Mouse (Mus musculus) forebrain, embryonic 13.5 days (tissue): ENCODE data around the gene Adcyap1r1. TPM values are rescaled to one million over a fixed set of nuclear protein-coding genes. Genes with fewer than 3 reads are reported as not detected.

Experiments used
- ATAC-seq: fragments of 200-750 bp; cut with Nextera tagmentation; 2 replicates; pipeline ENCODE4 v1.8.0; 2017
- H3K27ac ChIP-seq: fragments of 300-500 bp; sonication (generic); 2 replicates; pipeline ENCODE4 v1.5.1; 2015; ENCODE audit warnings: inconsistent platforms, mild to moderate bottlenecking, moderate library complexity
- H3K27me3 ChIP-seq: fragments of 300-500 bp; sonication (generic); 2 replicates; pipeline ENCODE4 v1.6.1; 2015; ENCODE audit warnings: mild to moderate bottlenecking, inconsistent platforms
- H3K36me3 ChIP-seq: fragments of 300-500 bp; sonication (generic); 2 replicates; pipeline ENCODE4 v1.6.1; 2015; ENCODE audit warnings: mild to moderate bottlenecking, inconsistent platforms; ENCODE audit not compliant: poor library complexity, severe bottlenecking
- H3K4me1 ChIP-seq: fragments of 300-500 bp; sonication (generic); 2 replicates; pipeline ENCODE4 v1.6.1; 2015; ENCODE audit warnings: inconsistent platforms
- H3K4me2 ChIP-seq: fragments of 300-500 bp; sonication (generic); 2 replicates; pipeline ENCODE4 v1.6.1; 2015; ENCODE audit warnings: inconsistent platforms, mild to moderate bottlenecking, moderate library complexity
- H3K4me3 ChIP-seq: fragments of 300-500 bp; sonication (generic); 2 replicates; pipeline ENCODE4 v1.5.1; 2015; ENCODE audit warnings: mild to moderate bottlenecking, inconsistent platforms
- H3K9ac ChIP-seq: fragments of 300-500 bp; sonication (generic); 2 replicates; pipeline ENCODE4 v1.6.1; 2015; ENCODE audit warnings: mild to moderate bottlenecking, inconsistent platforms
- H3K9me3 ChIP-seq: fragments of 300-500 bp; sonication (generic); replicated peaks from 2 replicates; pipeline ENCODE4 v1.6.1; 2016; ENCODE audit warnings: inconsistent platforms
- WGBS: fragments of 180-500 bp; shearing (Covaris S2); methylation state at CpG from one replicate; pipeline ENCODE4 v1.1.7; 2015; 5-methylcytosine and 5-hydroxymethylcytosine counted together
- polyA plus RNA-seq: library from polyadenylated mRNA; unstranded; fragments of >200 nt; fragmentation: Nextera tagmentation; extraction: Ambion mirVana; gene quantifications from 2 replicates; pipeline ENCODE4 v1.2.1, GENCODE M21; 2015

Adcyap1r1 gene
- polyA plus RNA-seq: 18.6 and 21.6 TPM in 2 replicates

GRCm38 (mm10) chr6:55451771-55452371 is at the start of gene Adcyap1r1:
TSS of gene Adcyap1r1 (plus strand) at chr6:55451978.
- H3K36me3 ChIP-seq: no peaks in the 10 kb centered on the region
- under 1% methylated on average over 58 of the region's 58 CpGs for WGBS
- H3K9ac ChIP-seq: peak within 1 kb of the TSS; percentile 88
- H3K4me1 ChIP-seq: peaks cover 63% of the 10 kb centered on the region
- peak; percentile 90 for ATAC-seq
- H3K4me2 ChIP-seq: peak within 1 kb of the TSS; percentile 93
- peak within 1 kb of the TSS; percentile 66 for H3K4me3 ChIP-seq
- no peaks in the 10 kb centered on the region for H3K9me3 ChIP-seq
- peaks cover 29% of the 10 kb centered on the region for H3K27me3 ChIP-seq
- H3K27ac ChIP-seq: peak within 1 kb of the TSS; percentile 79

DNA sequence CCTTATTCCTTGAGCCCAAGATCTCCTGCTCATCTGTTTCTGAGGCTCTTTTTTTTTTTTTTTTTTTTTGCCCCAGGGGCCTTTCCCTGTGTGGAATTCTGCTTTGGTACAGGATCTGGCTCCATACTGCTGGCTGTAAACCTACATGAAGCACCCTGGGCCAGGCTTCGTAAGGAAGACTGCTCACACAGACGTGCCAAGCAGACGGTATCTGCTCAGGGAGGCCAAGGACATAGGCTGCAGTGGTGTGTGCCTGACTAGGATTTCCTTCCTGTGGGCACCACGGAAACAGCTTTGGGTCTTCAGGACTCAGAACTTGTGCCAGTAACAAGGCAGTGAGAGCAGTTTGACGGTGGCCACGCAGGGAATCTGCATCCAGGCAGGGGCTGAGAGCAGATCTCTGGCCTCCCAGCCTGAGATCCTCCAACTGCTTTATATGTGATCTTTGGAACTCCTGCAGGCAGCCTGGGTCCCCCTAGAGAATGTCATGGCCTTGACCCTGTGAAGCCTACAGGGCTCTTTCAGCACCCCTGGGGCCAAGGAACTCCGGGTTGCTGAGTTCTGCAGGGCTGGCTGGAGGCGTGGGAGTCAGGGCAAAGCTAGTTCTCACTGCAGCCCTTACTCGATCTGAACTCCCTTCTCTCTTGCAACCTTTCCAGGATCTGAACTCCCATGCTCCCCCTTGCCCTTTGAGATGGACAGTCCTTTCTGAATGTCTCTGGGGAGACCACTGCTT is 49.6 kb upstream of the Adcyap1r1 start:
- WGBS: 77% methylated on average over 9 of the region's 9 CpGs
- Histone ChIP-seq H3K4me1 (peaks cover 39% of the 10 kb centered on the region), H3K4me3 (no peak overlapping the region), H3K36me3 (no peaks in the 10 kb centered on the region), H3K9ac (no peak overlapping the region), H3K4me2 (no peak overlapping the region), H3K9me3 (no peaks in the 10 kb centered on the region), H3K27me3 (no peaks in the 10 kb centered on the region), H3K27ac (no peak overlapping the region; the same call in 1 of the 2 replicates)
- no peak for ATAC-seq

DNA sequence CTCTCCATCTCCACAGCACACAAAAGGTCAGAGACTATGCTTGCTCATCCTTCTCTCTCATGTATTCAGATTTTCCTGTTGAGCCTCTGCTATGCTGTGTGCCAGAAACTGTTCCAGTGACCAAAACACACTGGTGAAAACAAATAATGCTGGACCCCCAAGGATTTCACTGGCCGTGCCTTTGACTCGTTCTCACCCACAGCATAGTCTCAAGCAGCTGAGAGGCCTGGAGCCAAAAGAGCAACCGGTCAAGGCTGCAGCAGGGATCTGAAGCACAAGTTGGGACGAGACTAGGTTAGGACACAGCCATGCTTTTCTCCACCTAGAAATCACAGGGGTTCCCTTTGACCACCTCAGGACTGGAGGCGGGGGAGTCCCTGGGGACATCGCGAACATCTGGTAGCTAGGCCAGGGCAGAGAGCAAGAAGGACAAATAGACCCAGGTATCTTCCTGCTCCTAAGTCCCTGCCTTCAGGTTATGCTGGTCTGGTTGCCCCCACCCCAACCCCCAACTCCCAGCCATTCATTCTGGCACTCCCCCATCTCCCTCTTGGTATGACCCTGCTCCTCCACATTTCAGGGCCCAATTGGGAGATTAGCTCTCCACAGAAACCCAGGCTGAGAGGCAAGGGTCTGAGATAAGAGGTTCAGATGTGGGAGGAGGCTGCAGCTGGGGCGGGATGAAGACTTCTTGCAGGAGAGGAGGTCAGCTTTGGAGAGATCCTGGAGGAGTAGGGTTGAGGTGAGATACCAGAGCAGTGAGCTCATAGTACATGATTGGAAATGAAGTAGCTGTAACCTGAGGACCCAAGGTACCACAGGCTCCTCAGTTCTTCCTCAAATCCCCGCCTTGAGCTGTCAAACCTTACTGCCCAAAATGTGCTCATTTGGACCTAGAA is 48.1 kb upstream of the Adcyap1r1 start:
- H3K36me3 ChIP-seq: no peaks in the 10 kb centered on the region
- ATAC-seq: no peak
- no peak overlapping the region for H3K4me3 ChIP-seq
- no peak overlapping the region for H3K9ac ChIP-seq
- no peaks in the 10 kb centered on the region for H3K27me3 ChIP-seq
- H3K4me2 ChIP-seq: no peak overlapping the region
- H3K4me1 ChIP-seq: peaks cover 39% of the 10 kb centered on the region
- H3K27ac ChIP-seq: no peak overlapping the region
- H3K9me3 ChIP-seq: no peaks in the 10 kb centered on the region
- WGBS: 75% methylated on average over 9 of the region's 9 CpGs

DNA sequence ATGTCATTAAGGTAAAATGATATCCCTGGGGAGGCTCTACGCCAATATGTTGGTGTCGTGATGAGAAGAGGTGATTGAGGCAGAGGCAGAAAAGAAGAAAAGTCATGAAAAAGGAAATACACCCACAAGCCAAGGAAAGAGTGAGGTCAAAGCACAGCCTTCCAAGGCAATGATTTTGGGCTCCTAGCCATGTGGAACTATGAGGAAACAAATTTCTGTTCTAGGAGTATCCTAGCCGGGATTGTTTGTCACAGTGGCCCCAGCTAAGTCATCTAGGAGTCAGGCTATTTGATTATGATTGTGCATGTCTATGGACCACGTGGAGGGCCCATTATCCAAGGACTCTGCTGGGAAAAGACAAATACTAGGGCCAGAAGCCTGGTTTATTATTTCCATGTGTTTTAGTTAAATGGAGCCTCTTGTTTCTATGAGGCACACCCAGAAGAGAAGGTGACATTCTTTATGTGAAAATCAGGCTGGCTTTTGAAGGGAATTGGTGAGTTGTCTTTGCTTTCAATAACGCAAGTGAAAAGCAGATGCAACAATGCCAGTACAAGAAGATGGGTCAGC is 47.3 kb upstream of the Adcyap1r1 start:
- no peaks in the 10 kb centered on the region for H3K27me3 ChIP-seq
- no peak overlapping the region for H3K4me2 ChIP-seq
- no peak overlapping the region for H3K9ac ChIP-seq
- no peaks in the 10 kb centered on the region for H3K36me3 ChIP-seq
- ATAC-seq: no peak
- no peak overlapping the region for H3K4me3 ChIP-seq
- H3K4me1 ChIP-seq: peaks cover 31% of the 10 kb centered on the region
- 82% methylated on average over 5 of the region's 5 CpGs for WGBS
- H3K27ac ChIP-seq: no peak overlapping the region
- no peaks in the 10 kb centered on the region for H3K9me3 ChIP-seq

DNA sequence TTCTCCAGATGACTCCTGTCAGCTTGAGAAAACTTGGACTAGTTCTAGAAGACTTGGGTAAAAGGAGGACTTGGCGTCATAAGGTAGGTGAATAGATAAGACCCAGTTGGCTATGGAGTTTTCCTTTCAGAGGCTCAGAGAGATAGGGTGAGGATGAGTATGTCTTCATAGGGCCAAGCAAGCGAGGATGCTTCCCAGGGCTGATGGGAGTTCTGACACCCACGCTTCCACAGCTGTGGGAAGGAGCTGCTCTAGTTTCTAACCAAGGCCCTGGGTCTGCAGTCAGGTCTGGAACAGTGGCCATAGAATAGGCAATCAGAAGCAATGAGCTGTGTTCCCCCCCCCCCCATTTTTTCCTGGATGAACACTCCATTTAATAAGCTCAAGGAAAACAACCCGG is 44.4 kb upstream of the Adcyap1r1 start:
- no peak for ATAC-seq
- H3K4me1 ChIP-seq: peaks cover 18% of the 10 kb centered on the region
- no peaks in the 10 kb centered on the region for H3K36me3 ChIP-seq
- H3K27me3 ChIP-seq: no peaks in the 10 kb centered on the region
- H3K4me3 ChIP-seq: no peak overlapping the region
- no peaks in the 10 kb centered on the region for H3K9me3 ChIP-seq
- H3K4me2 ChIP-seq: no peak overlapping the region
- H3K27ac ChIP-seq: no peak overlapping the region
- no peak overlapping the region for H3K9ac ChIP-seq
- WGBS: 87% methylated on average over 4 of the region's 4 CpGs

- H3K27ac ChIP-seq: peak overlapping the region; percentile 25
- 0 out of 2 replicates have a peak, but pooled peaks have one; percentile 45 for ATAC-seq
These were observed 41.5 kb upstream of the Adcyap1r1 start for GRCm38 (mm10) chr6:55410119-55410775.

GRCm38 (mm10) chr6:55410977-55411376 is 40.8 kb upstream of the Adcyap1r1 start:
- no peak for ATAC-seq
- Histone ChIP-seq H3K4me1 (peaks cover 17% of the 10 kb centered on the region), H3K36me3 (no peaks in the 10 kb centered on the region), H3K4me2 (no peak overlapping the region), H3K27me3 (no peaks in the 10 kb centered on the region), H3K27ac (peak overlapping the region; percentile 25; the same call in 1 of the 2 replicates), H3K4me3 (no peak overlapping the region), H3K9ac (no peak overlapping the region), H3K9me3 (no peaks in the 10 kb centered on the region)
- WGBS: 89% methylated on average over 5 of the region's 5 CpGs

More at GRCm38 (mm10) chr6:55410119-55410775, 41.5 kb upstream of the Adcyap1r1 start:
- 48% methylated on average over 7 of the region's 7 CpGs for WGBS
- no peak overlapping the region for H3K9ac ChIP-seq
- no peaks in the 10 kb centered on the region for H3K36me3 ChIP-seq
- no peak overlapping the region for H3K4me2 ChIP-seq
- no peaks in the 10 kb centered on the region for H3K27me3 ChIP-seq
- no peak overlapping the region for H3K4me3 ChIP-seq
- H3K4me1 ChIP-seq: peaks cover 17% of the 10 kb centered on the region
- H3K9me3 ChIP-seq: no peaks in the 10 kb centered on the region

- Histone ChIP-seq H3K4me3 (no peak overlapping the region), H3K4me2 (no peak overlapping the region), H3K27ac (no peak overlapping the region), H3K9me3 (no peaks in the 10 kb centered on the region), H3K9ac (no peak overlapping the region), H3K4me1 (peaks cover 10% of the 10 kb centered on the region), H3K27me3 (no peaks in the 10 kb centered on the region), H3K36me3 (no peaks in the 10 kb centered on the region)
- WGBS: 62% methylated on average over 5 of the region's 5 CpGs
- no peak; the same call in 1 of the 2 replicates for ATAC-seq
These were observed 35.6 kb upstream of the Adcyap1r1 start for GRCm38 (mm10) chr6:55416202-55416601.

DNA sequence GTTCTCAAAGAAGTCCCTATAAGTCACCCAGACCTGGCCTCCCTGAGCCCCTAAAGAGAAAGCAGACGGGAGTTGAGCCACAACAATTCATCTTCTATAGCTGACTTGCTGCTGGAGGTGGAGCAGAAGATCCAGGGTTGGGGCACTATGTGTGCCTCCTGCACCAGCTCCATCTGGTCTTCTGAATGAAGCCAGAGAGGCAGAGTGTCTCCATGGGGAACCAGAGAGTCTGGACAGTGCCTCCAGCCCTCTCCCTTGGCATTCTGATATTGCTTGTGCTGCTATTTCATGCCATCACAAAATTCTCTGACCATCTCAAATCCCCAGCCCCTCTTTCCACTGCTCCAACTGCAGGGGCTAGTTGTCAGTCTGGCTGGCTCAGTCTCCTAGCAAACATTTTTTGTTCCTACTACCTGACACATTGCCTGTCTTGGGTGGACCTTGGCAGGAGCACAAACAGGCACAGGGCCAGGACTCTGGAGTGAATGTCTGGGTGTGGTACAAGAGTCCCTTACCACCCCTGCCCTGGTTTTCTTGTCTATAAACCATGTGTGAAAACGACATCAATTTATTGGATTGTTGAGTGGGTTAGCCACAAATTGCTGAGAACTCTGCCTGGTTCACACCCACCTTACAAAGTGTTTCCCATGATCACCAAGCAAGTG is 32.9 kb upstream of the Adcyap1r1 start:
- no peak overlapping the region for H3K4me3 ChIP-seq
- H3K4me1 ChIP-seq: peaks cover 16% of the 10 kb centered on the region
- no peak for ATAC-seq
- H3K9me3 ChIP-seq: no peaks in the 10 kb centered on the region
- H3K36me3 ChIP-seq: no peaks in the 10 kb centered on the region
- no peak overlapping the region for H3K9ac ChIP-seq
- no peak overlapping the region for H3K4me2 ChIP-seq
- no peak overlapping the region for H3K27ac ChIP-seq
- WGBS: 62% methylated on average over 2 of the region's 2 CpGs
- H3K27me3 ChIP-seq: no peaks in the 10 kb centered on the region

DNA sequence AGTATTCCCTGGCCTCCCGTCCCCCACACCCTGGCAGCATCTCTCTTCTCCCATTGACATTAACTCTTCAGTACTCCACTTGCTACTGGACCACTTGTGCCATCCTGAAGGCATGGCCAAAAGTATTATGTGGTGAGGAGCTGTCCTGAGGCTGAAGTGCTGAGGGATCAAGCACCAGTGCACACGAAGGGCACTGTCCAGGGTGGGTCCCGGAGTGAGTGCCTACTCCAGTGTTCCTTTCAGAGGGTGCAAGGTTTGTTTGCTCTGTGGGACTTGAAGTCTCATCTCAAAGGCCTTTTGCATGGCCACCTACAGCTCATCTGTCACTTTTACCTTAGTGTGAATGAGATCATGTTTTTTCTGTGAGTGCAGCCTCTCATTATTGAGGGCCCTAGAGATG is 31.4 kb upstream of the Adcyap1r1 start:
- H3K4me2 ChIP-seq: no peak overlapping the region
- ATAC-seq: no peak
- H3K9ac ChIP-seq: no peak overlapping the region
- peaks cover 16% of the 10 kb centered on the region for H3K4me1 ChIP-seq
- H3K36me3 ChIP-seq: no peaks in the 10 kb centered on the region
- no peaks in the 10 kb centered on the region for H3K9me3 ChIP-seq
- H3K27ac ChIP-seq: peak overlapping the region; percentile 77
- 77% methylated on average over 3 of the region's 3 CpGs for WGBS
- H3K4me3 ChIP-seq: no peak overlapping the region
- no peaks in the 10 kb centered on the region for H3K27me3 ChIP-seq

DNA sequence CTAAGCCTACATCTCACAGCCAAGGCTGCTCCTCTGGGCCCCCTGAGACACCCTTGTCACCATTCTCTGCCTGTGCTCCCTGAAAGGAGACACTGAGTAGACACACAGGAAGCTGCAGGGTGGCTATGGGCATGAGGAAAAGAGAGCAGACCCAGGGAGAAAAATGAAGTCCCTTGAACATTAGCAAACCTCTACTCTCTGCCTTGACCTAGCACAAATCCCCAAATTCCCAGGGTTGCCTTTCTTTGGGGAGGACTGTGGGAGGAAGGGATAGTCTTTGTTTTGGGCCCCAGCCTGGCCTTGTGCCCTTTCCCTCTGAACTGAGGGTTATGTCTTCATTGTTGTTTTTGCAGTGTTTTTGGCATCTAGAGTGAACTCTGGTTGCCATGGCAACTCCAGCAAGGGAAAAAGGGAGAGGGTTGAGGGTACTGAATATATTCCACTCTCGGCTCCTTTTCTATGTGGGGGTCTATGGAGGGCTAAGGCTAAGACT is 30.9 kb upstream of the Adcyap1r1 start:
- no peaks in the 10 kb centered on the region for H3K36me3 ChIP-seq
- no peak overlapping the region for H3K9ac ChIP-seq
- H3K4me1 ChIP-seq: peaks cover 16% of the 10 kb centered on the region
- no peaks in the 10 kb centered on the region for H3K27me3 ChIP-seq
- 0% methylated on average over 1 of the region's 1 CpGs for WGBS
- H3K4me3 ChIP-seq: no peak overlapping the region
- peak overlapping the region; percentile 77 for H3K27ac ChIP-seq
- peak; percentile 84 for ATAC-seq
- H3K4me2 ChIP-seq: no peak overlapping the region; the same call in 1 of the 2 replicates
- H3K9me3 ChIP-seq: no peaks in the 10 kb centered on the region
